Mouse (Mus musculus): ENCODE measurements around the gene Coq7.

The Coq7 gene

DNA sequence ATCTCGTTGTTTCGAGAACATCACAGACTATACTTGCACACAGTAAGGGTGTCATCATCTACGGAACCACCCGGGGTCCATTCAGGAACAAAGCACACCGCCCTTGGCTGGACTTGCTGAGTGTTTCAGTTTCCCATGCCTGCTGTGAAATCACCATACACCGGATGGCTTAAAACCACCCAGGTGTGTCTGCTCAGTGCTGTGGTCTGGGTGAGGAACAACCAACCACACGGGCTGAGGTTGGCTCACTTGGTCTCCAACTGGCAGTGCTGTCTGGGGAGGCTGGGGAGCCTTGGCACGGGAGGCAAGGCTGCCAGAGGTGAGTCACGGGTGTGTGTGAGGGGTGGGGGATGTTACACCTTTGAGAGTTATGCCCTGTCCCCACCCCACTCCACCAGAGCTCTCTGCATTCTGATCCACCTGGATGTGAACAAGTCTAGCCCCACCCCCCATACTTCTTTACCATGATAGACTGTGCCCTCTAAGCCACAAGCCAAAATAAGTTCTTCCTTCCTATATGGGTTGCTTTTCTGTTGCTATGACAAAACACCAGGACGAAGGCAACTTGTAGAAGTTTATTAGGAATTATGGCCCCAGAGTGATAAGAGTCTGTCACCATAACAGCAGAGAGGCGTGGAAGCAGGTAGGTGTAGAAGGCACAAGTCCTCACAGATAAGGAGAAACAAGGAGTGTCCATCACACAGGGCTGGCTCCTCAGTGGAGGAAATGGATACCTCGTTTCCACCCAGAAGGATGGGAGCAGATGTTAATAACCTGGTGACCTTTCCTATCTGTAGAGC is 34.0 kb downstream of the Coq7 start:
- DNase-seq (ENCODE audit: low read depth, low spot score): no peak

GRCm38 (mm10) chr7:118494892-118495579 is 38.1 kb downstream of the Coq7 start:
- DNase-seq (ENCODE audit: low read depth, low spot score): no peak

- DNase-seq (ENCODE audit: low read depth, low spot score): no peak
These were observed 39.3 kb downstream of the Coq7 start for GRCm38 (mm10) chr7:118493892-118494291.

GRCm38 (mm10) chr7:118491431-118492147 is 41.6 kb downstream of the Coq7 start, which contains the start of gene Itpripl2:
Gene Itpripl2 (minus strand): TSS chr7:118491975.
- no peak for DNase-seq (ENCODE audit: low read depth, low spot score)

- DNase-seq (ENCODE audit: low read depth, low spot score): no peak
These were observed 42.3 kb downstream of the Coq7 start for GRCm38 (mm10) chr7:118490666-118491430.

GRCm38 (mm10) chr7:118489706-118490665 is 43.2 kb downstream of the Coq7 start:
- no peak for DNase-seq (ENCODE audit: low read depth, low spot score)

DNA sequence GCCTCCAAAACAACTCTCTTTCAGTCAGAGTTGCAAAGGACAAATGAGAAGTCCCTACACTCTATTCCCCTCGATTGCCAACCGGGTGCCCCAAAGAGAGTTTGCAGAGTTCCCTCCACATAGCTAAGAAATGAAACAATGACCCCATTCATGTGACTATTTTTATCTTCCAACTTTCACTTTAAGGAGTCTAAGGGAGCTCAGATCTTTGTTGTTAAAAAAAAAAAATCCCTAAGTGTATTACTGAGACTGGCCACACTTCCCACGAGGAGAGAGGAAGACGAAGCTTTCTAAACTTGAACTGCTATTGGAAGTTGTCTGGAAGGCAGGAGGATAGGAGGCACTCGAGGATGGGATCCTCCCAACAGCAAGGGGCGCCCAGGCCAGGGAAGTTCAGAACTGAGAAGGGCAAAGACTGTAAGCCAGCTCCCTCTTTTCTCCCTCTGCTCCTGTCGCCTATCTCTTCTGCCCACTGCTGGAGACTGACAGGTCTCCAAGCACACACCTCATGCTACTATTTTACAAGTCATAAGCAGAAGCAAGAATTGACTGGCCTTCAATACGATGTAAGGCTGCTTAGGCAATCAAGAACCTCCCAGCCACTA is 45.0 kb downstream of the Coq7 start:
- DNase-seq (ENCODE audit: low read depth, low spot score): no peak

- DNase-seq (ENCODE audit: low read depth, low spot score): no peak
These were observed 46.2 kb downstream of the Coq7 start for GRCm38 (mm10) chr7:118486917-118487316.

- no peak for DNase-seq (ENCODE audit: low read depth, low spot score)
These were observed 49.2 kb downstream of the Coq7 start for GRCm38 (mm10) chr7:118483996-118484395.

- DNase-seq (ENCODE audit: low read depth, low spot score): no peak
These were observed 51.2 kb downstream of the Coq7 start for GRCm38 (mm10) chr7:118482001-118482400.

GRCm38 (mm10) chr7:118481047-118481810 is 51.9 kb downstream of the Coq7 start:
- no peak for DNase-seq (ENCODE audit: low read depth, low spot score)

- no peak for DNase-seq (ENCODE audit: low read depth, low spot score)
These were observed 52.9 kb downstream of the Coq7 start for GRCm38 (mm10) chr7:118480160-118480709.

GRCm38 (mm10) chr7:118478835-118479312 is 54.3 kb downstream of the Coq7 start:
- DNase-seq (ENCODE audit: low read depth, low spot score): no peak

GRCm38 (mm10) chr7:118476428-118476827 is 56.7 kb downstream of the Coq7 start:
- no peak for DNase-seq (ENCODE audit: low read depth, low spot score)

- DNase-seq (ENCODE audit: low read depth, low spot score): no peak
These were observed 58.0 kb downstream of the Coq7 start for GRCm38 (mm10) chr7:118475008-118475705.

GRCm38 (mm10) chr7:118472886-118473285 is 60.3 kb downstream of the Coq7 start:
- DNase-seq (ENCODE audit: low read depth, low spot score): no peak

GRCm38 (mm10) chr7:118468060-118468459 is 65.1 kb downstream of the Coq7 start:
- no peak for DNase-seq (ENCODE audit: low read depth, low spot score)

DNA sequence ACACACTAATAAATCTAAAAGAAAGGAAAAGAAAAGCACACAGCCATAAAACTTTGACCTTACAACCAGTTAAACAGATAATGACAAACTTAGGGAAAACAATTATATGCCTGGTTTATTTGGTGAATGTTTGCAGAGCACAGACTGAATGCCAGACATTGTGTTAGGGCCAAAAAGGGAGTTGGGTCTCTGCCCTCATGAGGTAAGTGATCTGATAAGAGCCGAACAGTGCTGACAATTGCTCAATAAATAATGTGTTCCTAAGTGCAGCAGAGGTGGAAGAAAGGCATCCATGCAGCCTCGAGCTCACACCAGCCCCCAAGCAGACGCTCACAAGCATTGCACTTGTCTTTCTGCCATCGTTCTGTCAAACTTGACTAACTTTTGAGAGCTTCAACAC is 68.7 kb downstream of the Coq7 start:
- DNase-seq (ENCODE audit: low read depth, low spot score): no peak

Measured in telencephalon, adult 2 months (tissue).